Mouse (Mus musculus) olfactory bulb, adult 2 months (tissue): ENCODE results near the gene Frmpd4.

Experiments
- CTCF ChIP-seq: fragments of 200-500 bp; IDR thresholded peaks from 2 replicates; pipeline ENCODE4 v1.5.1; 2012; ENCODE audit warnings: low read depth, mild to moderate bottlenecking, low read length, moderate library complexity; ENCODE audit not compliant: insufficient read depth
- POLR2A ChIP-seq: fragments of 200-500 bp; IDR thresholded peaks from 2 replicates; pipeline ENCODE4 v1.6.1; 2012; ENCODE audit warnings: mild to moderate bottlenecking, low read depth, low read length, moderate library complexity; ENCODE audit not compliant: insufficient read depth

DNA sequence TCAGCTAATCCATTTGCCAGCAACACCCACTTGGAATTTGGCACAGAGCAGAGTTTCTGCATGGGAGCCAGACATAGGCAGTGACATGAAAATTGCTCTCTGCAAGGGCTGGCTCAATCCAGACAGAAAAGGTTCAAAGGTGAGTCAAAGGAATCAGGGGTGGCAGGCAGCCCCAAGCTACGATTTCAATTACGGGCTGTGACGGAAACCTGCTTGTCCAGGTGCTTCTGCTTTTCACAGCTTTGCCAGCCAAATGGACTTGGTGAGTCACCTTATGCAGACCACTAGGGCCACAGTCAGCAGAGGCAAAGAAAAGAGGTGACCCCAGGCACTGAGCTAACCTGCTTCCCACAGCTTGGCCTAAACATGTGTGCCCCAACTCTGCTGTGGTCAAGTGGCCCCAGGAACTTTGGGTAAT is 857.5 kb downstream of the Frmpd4 start:
- TF ChIP-seq POLR2A = no peak
- no peak for TF ChIP-seq CTCF
